Mouse (Mus musculus) forebrain, embryonic 10.5 days (tissue): ENCODE results near the gene Gm12666. TPM values are rescaled to one million over a fixed set of nuclear protein-coding genes. Genes with fewer than 3 reads are reported as not detected.
"Not testable (repeated sequence)": the region's sequence is repeated elsewhere in the genome, so short reads cannot be mapped to it uniquely, and the experiment has no call there.

Source experiments
- DNase-seq: peaks from one replicate; pipeline ENCODE4 v3.0.0-alpha.2; 2017; ENCODE audit warnings: low spot score; ENCODE audit errors: extremely low spot score
- H3K27ac ChIP-seq: fragments of 300-500 bp; sonication (generic); 2 replicates; pipeline ENCODE4 v1.5.1; 2016; ENCODE audit warnings: mild to moderate bottlenecking
- H3K27me3 ChIP-seq: fragments of 300-500 bp; sonication (generic); 2 replicates; pipeline ENCODE4 v1.6.1; 2016; ENCODE audit warnings: mild to moderate bottlenecking; ENCODE audit not compliant: poor library complexity, severe bottlenecking
- H3K36me3 ChIP-seq: fragments of 300-500 bp; sonication (generic); replicated peaks from 2 replicates; pipeline ENCODE4 v1.6.1; 2016; ENCODE audit warnings: mild to moderate bottlenecking, moderate library complexity
- H3K4me1 ChIP-seq: fragments of 300-500 bp; sonication (generic); 2 replicates; pipeline ENCODE4 v1.6.1; 2016
- H3K4me3 ChIP-seq: fragments of 300-500 bp; sonication (generic); 2 replicates; pipeline ENCODE4 v1.5.1; 2016; ENCODE audit warnings: mild to moderate bottlenecking, moderate library complexity
- H3K9me3 ChIP-seq: fragments of 300-500 bp; sonication (generic); 2 replicates; pipeline ENCODE4 v1.6.1; 2016; ENCODE audit warnings: mild to moderate bottlenecking, moderate library complexity
- WGBS: fragments of 180-500 bp; shearing (Covaris S2); methylation state at CpG from one replicate; pipeline ENCODE4 v1.1.7; 2016; 5-methylcytosine and 5-hydroxymethylcytosine counted together
- polyA plus RNA-seq: library from polyadenylated mRNA; unstranded; fragments of >200 nt; fragmentation: Nextera tagmentation; extraction: Ambion mirVana; gene quantifications from 2 replicates; pipeline ENCODE4 v1.2.1, GENCODE M21; 2016

Gene Gm12666
- polyA plus RNA-seq: not detected in 2 replicates

DNA sequence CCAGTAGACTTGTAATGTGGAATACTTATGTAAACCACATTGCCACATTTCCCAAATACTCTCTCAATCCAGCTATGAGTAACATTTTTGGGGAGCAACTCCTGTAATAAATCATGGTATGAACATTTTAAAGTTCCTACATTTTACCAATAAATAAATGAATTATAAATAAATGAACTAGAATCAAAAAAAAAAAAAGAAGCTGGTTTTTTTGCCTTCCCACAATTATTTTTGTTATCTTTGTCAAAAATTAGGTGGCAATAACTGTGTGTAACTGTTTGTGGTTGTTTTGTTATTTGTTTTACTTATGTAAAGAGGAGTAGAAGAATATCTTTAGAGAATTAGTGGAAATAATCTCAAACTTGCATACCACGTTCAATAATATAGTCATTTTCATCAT lies at the start of gene Gm12666:
Gene Gm12666, minus strand, starts transcription at position 101 of the 400 bp plus-strand sequence.
- H3K27ac ChIP-seq, H3K36me3 ChIP-seq, H3K4me1 ChIP-seq, H3K27me3 ChIP-seq, H3K4me3 ChIP-seq, H3K9me3 ChIP-seq, DNase-seq: not testable (repeated sequence)
- 90% methylated on average over 1 of the region's 1 CpGs for WGBS

DNA sequence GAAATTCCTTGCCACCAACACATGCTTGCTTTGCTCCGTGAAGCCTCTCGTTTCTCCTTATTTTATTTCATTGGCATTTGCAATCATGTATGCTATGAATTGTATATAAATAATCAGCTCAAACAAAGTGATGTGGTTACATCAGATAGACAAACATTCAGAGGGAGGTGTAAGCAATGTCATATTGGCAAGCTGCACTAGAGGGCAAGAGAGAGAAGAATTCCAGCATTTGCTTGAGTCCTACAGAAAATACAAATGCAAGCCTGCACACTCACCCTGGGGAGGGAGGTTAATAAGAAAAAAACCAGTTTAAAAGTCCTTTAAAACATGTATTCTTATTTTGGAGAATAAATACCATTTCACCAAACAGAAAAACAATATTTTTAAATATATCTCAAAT lies 34.8 kb upstream of the Gm12666 start:
- WGBS: 92% methylated on average over 2 of the region's 2 CpGs
- Histone ChIP-seq H3K36me3 (no peaks in the 10 kb centered on the region), H3K9me3 (no peaks in the 10 kb centered on the region), H3K4me3 (no peak overlapping the region), H3K4me1 (no peaks in the 10 kb centered on the region), H3K27me3 (no peaks in the 10 kb centered on the region), H3K27ac (no peak overlapping the region)
- DNase-seq: no peak

DNA sequence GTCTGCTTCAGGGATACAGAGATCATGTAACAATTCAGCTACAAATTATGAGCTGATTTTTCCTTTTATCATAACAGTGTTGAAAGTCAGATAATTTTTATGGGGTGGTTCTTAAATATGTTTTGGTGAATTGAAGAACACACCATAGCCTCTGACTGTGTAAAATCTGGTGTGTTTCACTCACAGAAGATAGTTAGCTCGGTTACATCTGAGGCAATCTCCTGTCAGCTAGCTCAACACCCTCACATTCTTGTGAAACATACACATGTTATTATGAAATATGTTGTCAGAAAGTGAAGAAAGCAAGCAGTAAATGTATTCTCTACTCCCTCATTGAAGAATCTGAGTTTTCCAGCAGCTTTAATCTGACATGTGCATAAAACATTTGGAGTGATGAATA lies 24.7 kb upstream of the Gm12666 start:
- 97% methylated on average over 1 of the region's 1 CpGs for WGBS
- Histone ChIP-seq H3K27ac (no peak overlapping the region), H3K9me3 (no peaks in the 10 kb centered on the region), H3K27me3 (no peaks in the 10 kb centered on the region), H3K4me1 (no peaks in the 10 kb centered on the region), H3K4me3 (no peak overlapping the region), H3K36me3 (no peaks in the 10 kb centered on the region)
- no peak for DNase-seq

DNA sequence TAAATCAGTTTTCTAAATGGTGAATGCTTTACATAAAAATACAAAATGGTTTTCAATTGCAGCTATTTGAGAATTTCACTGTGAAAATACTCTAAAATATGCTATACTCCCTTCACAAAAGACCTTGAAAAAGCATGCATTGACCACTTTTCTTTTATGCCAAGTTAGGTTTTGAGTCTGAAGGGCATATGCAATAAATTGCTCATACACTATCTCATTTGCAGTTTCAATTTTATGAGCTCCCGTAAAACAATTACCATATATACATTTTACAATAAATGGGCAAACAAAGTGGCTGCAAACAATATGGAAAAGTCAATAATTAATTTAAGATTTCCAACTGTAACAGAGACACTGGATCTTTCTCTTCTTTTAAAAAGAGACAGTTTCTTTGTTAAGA lies 38.9 kb downstream of the Gm12666 start:
- Histone ChIP-seq H3K27me3 (no peaks in the 10 kb centered on the region), H3K4me1 (no peaks in the 10 kb centered on the region), H3K4me3 (no peak overlapping the region), H3K9me3 (no peaks in the 10 kb centered on the region), H3K36me3 (no peaks in the 10 kb centered on the region), H3K27ac (no peak overlapping the region)
- DNase-seq: no peak
- 94% methylated on average over 1 of the region's 1 CpGs for WGBS

DNA sequence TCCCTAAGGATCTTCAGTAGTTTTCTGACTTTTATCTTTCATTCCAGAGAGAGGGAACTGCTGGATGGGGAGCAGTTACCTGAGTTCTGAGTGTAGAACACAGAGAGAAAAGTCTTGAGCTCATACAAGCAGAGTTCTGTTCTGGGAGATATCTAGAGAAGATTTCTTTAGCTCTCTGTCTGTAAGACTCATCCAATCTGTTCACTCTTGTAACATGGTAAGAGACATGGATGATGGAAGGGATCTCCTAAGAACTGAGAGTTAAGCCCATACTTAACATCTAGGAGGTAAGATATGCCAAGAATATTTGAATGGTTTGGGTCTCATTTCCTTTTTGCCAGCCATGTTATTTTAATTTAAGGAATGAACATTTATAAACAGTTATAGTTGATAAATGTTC lies 44.4 kb downstream of the Gm12666 start, which contains the start of gene Izumo3:
Gene Izumo3, minus strand, starts transcription at position 101 of the 400 bp plus-strand sequence.
- no peaks in the 10 kb centered on the region for H3K36me3 ChIP-seq
- H3K4me3 ChIP-seq: no peak within 1 kb of the TSS
- H3K4me1 ChIP-seq: no peaks in the 10 kb centered on the region
- DNase-seq: no peak
- no peak within 1 kb of the TSS for H3K27ac ChIP-seq
- H3K27me3 ChIP-seq: no peaks in the 10 kb centered on the region
- no peaks in the 10 kb centered on the region for H3K9me3 ChIP-seq

Other genes with a start within 250 kb of the Gm12666 start
- gene Izumo3, start 44.5 kb downstream of the Gm12666 start, polyA plus RNA-seq: not detected in 2 replicates